Mouse (Mus musculus) olfactory bulb, adult 2 months (tissue): ENCODE data around the gene Syt16.

Source experiments
- CTCF ChIP-seq: fragments of 200-500 bp; IDR thresholded peaks from 2 replicates; pipeline ENCODE4 v1.5.1; 2012; ENCODE audit warnings: low read depth, mild to moderate bottlenecking, low read length, moderate library complexity; ENCODE audit not compliant: insufficient read depth
- POLR2A ChIP-seq: fragments of 200-500 bp; IDR thresholded peaks from 2 replicates; pipeline ENCODE4 v1.6.1; 2012; ENCODE audit warnings: mild to moderate bottlenecking, low read depth, low read length, moderate library complexity; ENCODE audit not compliant: insufficient read depth

DNA sequence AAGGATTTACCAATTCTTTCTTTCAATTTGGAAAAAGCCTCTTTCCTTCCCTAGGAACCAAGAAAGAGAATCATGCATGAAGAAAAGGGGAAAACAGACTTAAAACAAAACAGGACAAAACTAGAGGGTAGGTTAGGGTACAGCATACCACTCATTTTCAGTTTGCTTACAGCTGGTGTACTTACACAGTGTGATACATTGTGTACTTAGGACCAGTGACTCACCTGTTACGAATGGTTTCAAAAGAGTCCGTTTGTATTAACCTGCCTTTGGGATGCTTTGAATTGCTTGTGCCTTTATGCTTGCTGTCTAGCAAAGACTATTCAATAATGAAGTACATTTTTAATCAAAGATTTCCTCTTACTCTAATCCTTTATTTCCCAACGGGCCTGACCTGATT, 78.1 kb downstream of the Syt16 start:
- TF ChIP-seq CTCF (no peak), POLR2A (no peak)
